Mouse (Mus musculus) spleen, postnatal 4 days (tissue): ENCODE results near the gene Ddah2.
A peak's percentile ranks its signal among the peaks of the same experiment; 100 is the strongest.

Experiments used
- DNase-seq, 2 experiments: peaks; one replicate each; pipeline ENCODE4 v3.0.0; 2022; ENCODE audit warnings: low spot score in 2 of 2

The Ddah2 gene

DNA sequence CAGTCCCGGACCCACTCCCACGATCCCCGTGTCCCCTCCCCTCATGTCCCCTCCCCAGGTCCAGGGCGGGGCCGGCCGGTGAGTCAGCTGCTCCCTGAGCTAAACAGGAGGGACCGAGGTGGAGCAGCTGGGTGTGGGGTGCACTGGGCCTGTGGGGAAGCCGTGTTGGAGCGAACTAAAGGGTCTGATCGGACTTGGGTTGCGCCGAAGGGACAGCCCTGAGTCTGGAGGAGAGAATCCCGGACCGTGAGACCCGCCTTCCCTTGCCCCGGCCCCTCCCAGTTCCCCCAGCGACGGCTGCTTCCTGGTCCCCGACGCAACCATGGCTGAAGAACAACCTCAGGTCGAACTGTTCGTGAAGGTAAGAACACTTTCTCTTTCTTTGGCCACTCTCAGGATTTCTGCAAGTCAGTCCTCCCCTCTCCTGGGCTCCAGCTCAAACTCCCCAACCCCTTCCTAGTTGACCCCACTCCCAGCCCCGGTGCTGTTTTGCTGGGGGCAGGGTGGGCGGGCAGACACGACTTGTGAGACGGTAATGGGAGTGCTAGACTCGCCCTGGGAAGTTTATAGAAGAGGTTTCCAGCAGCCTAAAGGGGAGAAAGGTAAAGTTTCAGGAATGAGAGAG lies 8.6 kb upstream of the Ddah2 start:
- peak; percentile 82 to 90 for DNase-seq

DNA sequence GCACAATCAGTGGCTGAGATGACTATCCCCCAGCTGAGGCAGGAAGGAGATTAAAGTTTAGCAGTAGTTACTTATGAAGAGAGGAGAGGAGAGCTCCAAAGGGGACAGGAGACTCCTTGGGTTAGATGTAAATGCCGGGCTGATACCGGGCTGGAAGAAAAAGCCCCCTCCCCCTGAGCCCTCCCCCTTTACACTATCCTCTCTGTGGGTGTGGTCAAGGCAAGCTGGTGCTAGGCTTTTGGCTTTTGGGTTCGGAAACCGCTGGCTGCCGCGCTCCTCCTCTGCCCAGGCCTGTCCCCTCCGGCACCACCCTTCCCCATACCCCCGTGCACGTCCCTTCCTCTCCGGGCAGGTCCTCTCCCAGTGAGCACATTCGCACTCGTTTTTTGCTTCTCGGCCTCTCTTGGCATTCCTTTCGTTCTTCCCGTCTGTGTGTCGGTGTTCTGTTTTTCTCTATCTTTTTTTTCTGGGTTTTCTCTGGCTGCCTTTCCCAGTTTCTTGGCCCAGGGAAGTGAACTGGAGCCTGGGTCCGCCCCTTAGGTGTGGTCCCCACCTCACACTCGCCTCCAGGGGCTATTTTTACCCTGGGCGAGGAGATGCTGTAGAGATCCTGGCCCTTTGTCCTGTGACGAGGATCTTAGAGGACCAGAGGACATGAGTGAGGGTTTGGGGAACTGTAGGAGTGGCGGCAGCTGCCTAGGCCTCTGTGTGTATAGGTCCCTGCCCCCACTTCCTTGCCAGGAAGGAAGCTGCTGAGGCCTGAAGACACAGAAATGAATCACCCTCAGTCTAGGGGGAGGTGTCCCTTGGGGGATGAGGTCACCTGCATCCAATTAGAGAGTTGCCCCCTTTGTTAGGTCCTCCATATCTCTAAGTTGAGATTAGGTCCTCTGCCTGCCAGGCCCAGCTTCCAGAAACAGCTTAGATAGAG lies 7.4 kb upstream of the Ddah2 start:
- DNase-seq, result peak; percentile 70 to 85

- DNase-seq, result no peak
Measured at GRCm38 (mm10) chr17:35052271-35052798, 6.5 kb upstream of the Ddah2 start.

DNA sequence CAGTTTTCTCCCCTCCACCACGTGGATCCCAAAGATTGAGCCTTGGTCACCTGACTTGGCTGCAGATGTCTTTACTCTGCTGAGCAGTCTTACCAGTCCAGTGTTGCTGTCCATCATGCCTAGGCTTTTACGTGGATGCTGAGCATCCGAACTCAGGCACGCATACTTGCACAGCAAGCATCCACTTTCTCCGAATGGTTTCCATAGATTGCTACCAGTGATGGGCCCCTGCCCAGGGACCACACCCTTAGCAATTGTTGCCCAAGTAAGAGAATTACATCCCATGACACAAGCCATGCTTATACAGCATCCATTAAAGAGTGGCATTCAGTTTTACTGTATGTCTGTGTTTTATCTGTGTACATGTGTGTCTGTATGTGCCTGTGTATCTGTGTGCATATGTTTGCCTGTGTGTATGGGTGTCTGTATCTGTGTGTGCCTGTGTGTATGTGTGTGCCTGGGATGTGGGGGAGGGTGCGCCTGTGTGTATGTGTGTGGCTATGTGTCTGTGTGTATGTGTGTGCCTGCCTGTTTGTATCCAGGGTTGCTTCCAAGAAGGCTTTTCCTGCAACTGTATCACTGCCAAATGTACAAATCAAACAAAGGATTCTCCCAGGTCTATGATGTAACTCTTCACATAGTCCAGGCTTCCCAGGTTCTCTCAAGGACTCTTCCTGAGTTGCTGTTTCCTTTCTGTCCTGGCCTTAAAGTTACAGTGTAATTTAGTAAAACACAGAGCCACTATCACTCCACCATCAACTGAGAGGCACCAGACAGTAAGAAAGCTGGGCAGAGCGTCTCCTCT lies 2.9 kb upstream of the Ddah2 start:
- no peak for DNase-seq

DNA sequence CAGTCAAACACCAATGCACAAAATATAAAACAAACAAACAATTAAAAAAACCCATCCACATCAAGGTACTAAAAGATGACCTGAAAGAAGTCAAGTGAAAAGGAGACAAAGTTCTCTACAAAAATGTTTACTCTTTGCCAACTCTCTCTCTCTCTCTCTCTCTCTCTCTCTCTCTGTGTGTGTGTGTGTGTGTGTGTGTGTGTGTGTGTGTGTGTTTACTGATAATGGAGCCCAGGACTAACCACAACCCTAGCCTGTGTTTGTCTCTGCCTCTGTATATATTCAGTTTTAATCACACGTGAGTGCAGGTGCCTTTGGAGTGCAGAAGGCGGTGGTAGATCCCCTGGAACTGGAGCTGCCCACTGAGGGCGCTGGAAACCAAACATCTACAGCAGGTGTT lies 1.7 kb upstream of the Ddah2 start:
- DNase-seq, result no peak

DNA sequence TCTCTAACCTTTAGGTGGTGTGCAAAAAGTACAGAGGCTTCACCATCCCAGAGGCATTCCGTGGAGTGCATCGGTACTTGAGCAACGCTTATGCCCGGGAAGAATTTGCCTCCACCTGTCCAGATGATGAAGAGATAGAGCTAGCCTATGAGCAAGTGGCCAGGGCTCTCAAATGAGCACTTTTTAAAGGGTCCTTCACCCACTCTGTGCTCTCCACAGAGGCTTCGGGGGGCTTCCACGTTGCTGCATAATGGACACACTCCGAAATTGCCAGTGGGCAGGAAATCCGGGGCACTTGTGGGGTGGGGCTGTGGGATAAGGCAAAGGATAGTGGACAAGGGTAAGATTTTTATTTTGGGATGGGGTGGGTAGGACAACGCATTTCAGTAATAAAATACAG lies 519 bp upstream of the Ddah2 start:
- DNase-seq, result no peak

DNA sequence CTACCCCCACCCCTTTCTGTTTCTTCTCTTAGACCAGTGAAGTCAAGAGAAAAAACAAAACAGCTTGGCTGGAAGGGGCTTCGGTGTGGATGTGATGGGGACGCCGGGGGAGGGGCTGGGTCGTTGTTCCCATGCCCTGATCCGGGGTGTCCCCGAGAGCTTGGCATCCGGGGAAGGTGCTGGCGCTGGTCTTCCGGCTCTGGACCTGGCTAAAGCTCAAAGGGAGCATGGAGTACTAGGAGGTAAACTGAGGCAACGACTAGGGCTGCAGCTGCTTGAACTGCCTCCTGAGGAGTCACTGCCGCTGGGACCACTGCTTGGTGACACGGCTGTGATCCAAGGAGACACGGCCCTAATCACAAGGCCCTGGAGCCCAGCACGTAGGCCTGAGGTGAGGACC lies 1.2 kb downstream of the Ddah2 start:
- DNase-seq, result no peak

DNA sequence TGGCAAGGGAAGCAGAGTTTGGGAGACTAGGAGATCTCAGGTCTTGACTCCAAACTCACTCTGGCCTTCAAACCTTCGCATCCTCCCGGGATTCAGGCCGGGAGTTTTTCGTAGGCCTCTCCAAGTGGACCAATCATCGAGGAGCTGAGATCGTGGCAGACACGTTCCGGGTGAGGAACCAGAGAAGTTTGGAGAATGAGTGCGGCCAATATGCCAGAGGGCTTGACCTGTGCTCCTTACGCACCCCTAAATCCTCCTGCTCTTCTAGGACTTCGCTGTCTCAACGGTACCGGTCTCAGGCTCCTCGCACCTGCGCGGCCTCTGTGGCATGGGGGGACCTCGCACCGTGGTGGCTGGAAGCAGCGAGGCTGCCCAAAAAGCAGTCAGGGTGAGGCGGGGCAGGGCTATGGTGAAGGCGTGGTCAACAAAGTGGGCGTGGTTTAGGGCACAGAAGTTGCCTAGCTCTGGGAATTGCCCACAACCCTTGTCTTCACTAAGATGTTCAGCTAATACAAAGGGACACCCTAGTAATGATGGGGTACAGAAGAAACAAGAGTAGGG lies 2.0 kb downstream of the Ddah2 start:
- peak; percentile 54 to 70 for DNase-seq

- DNase-seq, result no peak
Measured at GRCm38 (mm10) chr17:35061299-35061698, 2.5 kb downstream of the Ddah2 start.

DNA sequence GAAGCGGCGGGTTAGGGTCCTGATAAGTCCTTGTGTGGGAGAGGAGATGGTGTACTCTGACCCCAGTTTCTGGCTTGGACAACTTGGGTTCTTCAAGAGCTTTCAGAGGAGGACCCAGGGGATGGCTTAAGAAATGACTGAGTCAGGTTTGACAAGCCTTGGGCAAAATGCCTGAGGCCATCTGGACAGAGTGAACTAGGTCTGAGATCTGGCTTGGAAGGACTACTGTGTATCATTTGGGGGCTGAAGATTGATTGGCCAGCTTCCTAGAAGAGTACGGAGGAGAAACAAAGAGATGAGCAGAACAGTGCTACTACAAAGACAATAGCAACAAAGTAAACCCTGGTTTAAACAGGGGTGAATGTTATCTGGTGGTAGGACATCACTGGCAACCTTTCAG lies 4.6 kb downstream of the Ddah2 start:
- DNase-seq, result no peak

- no peak for DNase-seq
Measured at GRCm38 (mm10) chr17:35064378-35064877, 5.6 kb downstream of the Ddah2 start.

GRCm38 (mm10) chr17:35064951-35065947 lies 6.4 kb downstream of the Ddah2 start, which contains the start of gene Ly6g6c:
TSS of gene Ly6g6c (plus strand) at chr17:35065388.
- DNase-seq, result peak in 1 of 2 experiments; percentile 37

- DNase-seq, result no peak
Measured at GRCm38 (mm10) chr17:35066084-35066483, 7.2 kb downstream of the Ddah2 start, which contains the start of gene Mpig6b. TSS of gene Mpig6b (minus strand) at chr17:35066184.

DNA sequence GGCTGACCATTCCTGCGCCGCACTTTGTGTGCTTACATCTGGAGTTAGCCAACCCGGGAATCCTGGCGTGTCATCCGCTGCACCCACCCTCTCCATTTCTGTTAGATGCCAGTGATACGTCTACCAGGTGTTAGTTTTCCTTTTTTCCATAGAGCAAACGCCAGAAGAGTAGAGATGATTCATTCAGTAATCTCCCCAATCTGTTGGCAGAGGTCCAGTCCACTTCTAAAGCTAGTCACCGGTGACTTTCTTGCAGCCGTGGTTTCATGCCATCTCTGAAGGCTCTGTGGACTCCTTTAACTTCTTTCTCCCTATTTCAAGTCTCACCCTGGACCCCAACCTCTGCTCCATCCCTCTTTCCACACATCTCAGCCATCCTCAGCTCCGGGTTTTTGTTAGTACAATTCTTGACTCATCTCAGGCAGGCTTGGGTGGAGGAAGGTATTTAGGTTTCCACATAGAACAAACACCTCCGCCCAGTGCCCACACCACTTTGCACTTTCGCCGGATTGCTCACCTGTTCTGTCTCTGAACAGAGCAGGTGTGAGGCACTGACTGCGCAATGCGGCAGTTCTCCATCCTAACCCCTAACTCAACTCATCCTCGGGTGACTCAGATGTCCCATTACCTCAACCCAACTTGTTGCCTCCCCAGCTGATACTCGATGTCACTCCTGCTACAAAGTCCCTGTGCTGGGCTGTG lies 9.5 kb downstream of the Ddah2 start:
- no peak for DNase-seq

GRCm38 (mm10) chr17:35070556-35071229 lies 11.9 kb downstream of the Ddah2 start:
- DNase-seq, result no peak

- DNase-seq, result no peak
Measured at GRCm38 (mm10) chr17:35071454-35071853, 12.6 kb downstream of the Ddah2 start.

DNA sequence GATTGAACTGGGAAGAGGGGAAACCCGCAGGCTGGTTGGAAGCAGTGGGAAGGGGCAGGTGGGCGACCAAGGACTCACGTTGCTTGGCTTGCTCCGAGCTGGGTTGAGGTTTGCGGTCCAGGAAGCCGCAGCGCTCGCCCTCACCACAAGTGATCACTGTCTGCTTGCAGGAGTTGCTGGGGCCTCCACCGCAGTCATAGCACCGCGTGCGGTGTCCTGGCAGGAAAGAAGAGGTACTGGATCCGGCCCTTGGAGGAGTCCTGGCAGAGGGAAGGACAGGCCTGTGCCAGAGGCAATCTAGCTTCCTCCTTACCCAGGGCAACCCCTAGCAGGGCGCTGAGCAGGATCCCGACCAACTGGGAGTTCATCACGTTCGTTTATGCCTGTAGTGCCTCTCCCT lies 15.3 kb downstream of the Ddah2 start:
- DNase-seq, result no peak

- DNase-seq, result no peak
Measured at GRCm38 (mm10) chr17:35076507-35077176, 17.8 kb downstream of the Ddah2 start, which contains the start of gene Ly6g6e. TSS of gene Ly6g6e (plus strand) at chr17:35076902.
